Mouse (Mus musculus) erythroblast, embryonic 14.5 days (primary cell): ENCODE measurements around the gene Casc1. TPM values are rescaled to one million over a fixed set of nuclear protein-coding genes. Genes with fewer than 3 reads are reported as not detected.

Experiments
- H3K27me3 ChIP-seq: 2 replicates; pipeline ENCODE4 v1.6.1; 2012; ENCODE audit warnings: inconsistent platforms; ENCODE audit not compliant: control insufficient read depth
- H3K36me3 ChIP-seq: 2 replicates; pipeline ENCODE4 v1.6.1; 2012; ENCODE audit warnings: mild to moderate bottlenecking, inconsistent platforms; ENCODE audit not compliant: control insufficient read depth
- H3K4me1 ChIP-seq: 2 replicates; pipeline ENCODE4 v1.6.1; 2012; ENCODE audit warnings: inconsistent platforms; ENCODE audit not compliant: control insufficient read depth
- H3K4me3 ChIP-seq: replicated peaks from 2 replicates; pipeline ENCODE3; 2012; ENCODE audit warnings: moderate library complexity, mild to moderate bottlenecking, inconsistent platforms
- H3K9me3 ChIP-seq: 2 replicates; pipeline ENCODE4 v1.6.1; 2012; ENCODE audit warnings: low read length, inconsistent platforms, mixed read lengths; ENCODE audit not compliant: control insufficient read depth
- GATA1 ChIP-seq: IDR thresholded peaks from 2 replicates; pipeline ENCODE4 v1.6.1; 2012; ENCODE audit warnings: low read length, inconsistent platforms, mixed read lengths
- TAL1 ChIP-seq: IDR thresholded peaks from 3 replicates; pipeline ENCODE4 v1.6.1; 2012; ENCODE audit warnings: low read length, inconsistent platforms, mixed read lengths
- polyA plus RNA-seq: library from polyadenylated mRNA; stranded (reverse); fragments of >175 nt; gene quantifications from 2 replicates; pipeline ENCODE4 v1.2.3, GENCODE M21; 2012

Gene Casc1
- polyA plus RNA-seq, 1 experiment = not detected

DNA sequence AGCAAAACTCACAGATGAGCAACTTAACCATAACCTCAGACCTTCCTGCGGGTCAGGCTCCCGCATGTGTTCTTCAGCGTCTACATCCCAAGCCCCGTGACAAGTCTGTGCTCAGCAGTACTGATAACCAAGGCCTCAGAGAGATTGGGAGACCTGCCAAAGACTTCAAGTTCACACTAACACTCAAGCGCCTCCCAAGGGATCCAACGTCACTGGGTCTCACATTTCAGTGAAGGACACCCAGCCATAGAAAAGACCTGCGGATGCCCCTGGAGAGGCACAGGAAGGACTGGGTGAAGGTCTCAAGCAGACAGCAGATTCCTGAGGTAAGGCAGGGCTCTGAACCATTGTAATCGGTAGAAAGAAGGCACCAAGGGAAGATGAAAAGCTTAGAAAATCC lies 28.8 kb downstream of the Casc1 start:
- Histone ChIP-seq H3K4me1 (no peaks in the 10 kb centered on the region), H3K36me3 (no peaks in the 10 kb centered on the region), H3K9me3 (no peaks in the 10 kb centered on the region), H3K27me3 (no peaks in the 10 kb centered on the region), H3K4me3 (no peak overlapping the region)
- TF ChIP-seq TAL1 (no peak), GATA1 (no peak)

DNA sequence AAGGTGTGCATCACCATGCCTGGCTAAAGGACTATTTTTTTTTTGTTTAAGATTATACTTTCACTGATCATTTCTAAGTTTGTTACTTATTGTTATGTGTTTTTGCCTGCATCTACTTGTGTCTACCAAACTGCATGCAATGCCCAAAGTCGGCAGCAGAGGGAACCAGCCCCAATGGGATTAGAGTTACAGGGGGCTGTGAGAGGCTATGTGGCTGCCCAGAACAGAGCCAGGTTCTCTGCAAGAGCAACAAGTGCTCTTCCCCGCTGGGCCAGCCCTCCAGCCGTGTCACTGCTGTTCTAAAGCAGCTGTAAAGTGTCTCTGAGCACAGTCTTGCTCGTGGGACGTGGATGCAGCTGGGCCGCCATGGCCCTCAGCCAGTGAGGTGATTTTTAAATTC lies 31.1 kb downstream of the Casc1 start:
- no peaks in the 10 kb centered on the region; the same call in 1 of the 2 replicates for H3K36me3 ChIP-seq
- no peaks in the 10 kb centered on the region for H3K27me3 ChIP-seq
- no peak for TF ChIP-seq TAL1
- no peak for TF ChIP-seq GATA1
- H3K9me3 ChIP-seq = no peaks in the 10 kb centered on the region
- H3K4me3 ChIP-seq = no peak overlapping the region
- peaks cover 5% of the 10 kb centered on the region for H3K4me1 ChIP-seq

- H3K4me3 ChIP-seq = no peak overlapping the region
- peaks cover 5% of the 10 kb centered on the region for H3K4me1 ChIP-seq
- no peak for TF ChIP-seq GATA1
- TF ChIP-seq TAL1 = no peak
- peaks cover 5% of the 10 kb centered on the region for H3K36me3 ChIP-seq
- no peaks in the 10 kb centered on the region for H3K27me3 ChIP-seq
- no peaks in the 10 kb centered on the region for H3K9me3 ChIP-seq
Measured at GRCm38 (mm10) chr6:145176474-145176873, 34.3 kb downstream of the Casc1 start.

GRCm38 (mm10) chr6:145175571-145175981 lies 35.2 kb downstream of the Casc1 start:
- H3K4me3 ChIP-seq = no peak overlapping the region
- H3K9me3 ChIP-seq = no peaks in the 10 kb centered on the region
- peaks cover 5% of the 10 kb centered on the region for H3K4me1 ChIP-seq
- no peaks in the 10 kb centered on the region for H3K27me3 ChIP-seq
- H3K36me3 ChIP-seq = peaks cover 5% of the 10 kb centered on the region
- TF ChIP-seq TAL1 (no peak), GATA1 (no peak)

GRCm38 (mm10) chr6:145173781-145174191 lies 37.0 kb downstream of the Casc1 start:
- Histone ChIP-seq H3K36me3 (peaks cover 5% of the 10 kb centered on the region), H3K27me3 (no peaks in the 10 kb centered on the region), H3K4me1 (peaks cover 5% of the 10 kb centered on the region), H3K9me3 (no peaks in the 10 kb centered on the region), H3K4me3 (no peak overlapping the region)
- TF ChIP-seq TAL1 = no peak
- no peak for TF ChIP-seq GATA1

- TF ChIP-seq GATA1 (no peak), TAL1 (no peak)
- Histone ChIP-seq H3K4me3 (no peak overlapping the region), H3K9me3 (no peaks in the 10 kb centered on the region), H3K27me3 (no peaks in the 10 kb centered on the region), H3K36me3 (peaks cover 5% of the 10 kb centered on the region), H3K4me1 (peaks cover 5% of the 10 kb centered on the region)
Measured at GRCm38 (mm10) chr6:145171892-145172606, 38.8 kb downstream of the Casc1 start.

- no peaks in the 10 kb centered on the region for H3K4me1 ChIP-seq
- no peak overlapping the region for H3K4me3 ChIP-seq
- TF ChIP-seq TAL1 = no peak
- no peak for TF ChIP-seq GATA1
- H3K9me3 ChIP-seq = peaks cover 7% of the 10 kb centered on the region
- peaks cover 7% of the 10 kb centered on the region for H3K36me3 ChIP-seq
- no peaks in the 10 kb centered on the region for H3K27me3 ChIP-seq
Measured at GRCm38 (mm10) chr6:145160581-145160980, 50.2 kb downstream of the Casc1 start.

GRCm38 (mm10) chr6:145158619-145159018 lies 52.2 kb downstream of the Casc1 start:
- Histone ChIP-seq H3K9me3 (no peaks in the 10 kb centered on the region; the same call in 1 of the 2 replicates), H3K4me3 (no peak overlapping the region), H3K27me3 (no peaks in the 10 kb centered on the region), H3K4me1 (no peaks in the 10 kb centered on the region), H3K36me3 (peaks cover 3% of the 10 kb centered on the region)
- TF ChIP-seq GATA1 = no peak
- no peak for TF ChIP-seq TAL1

DNA sequence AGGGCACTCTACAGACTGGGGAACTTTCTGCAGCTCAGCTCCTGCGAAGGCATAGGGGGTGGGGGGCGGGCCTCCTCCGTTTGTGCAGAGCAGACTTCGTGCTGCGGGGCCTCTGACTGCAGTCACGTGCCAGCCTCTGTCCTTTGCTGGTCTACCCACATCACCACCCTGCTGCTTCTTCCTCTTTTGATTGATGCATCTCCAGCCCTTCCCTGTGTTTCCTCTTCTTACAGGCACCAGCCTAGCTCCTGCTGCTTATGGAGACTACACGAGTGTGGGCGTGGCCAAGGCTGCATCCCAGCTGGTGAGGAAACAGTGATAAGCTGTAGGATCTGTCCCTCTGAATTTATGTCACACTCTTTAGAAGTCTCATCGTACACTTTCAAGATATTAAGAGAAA lies 61.8 kb downstream of the Casc1 start:
- Histone ChIP-seq H3K4me3 (no peak overlapping the region), H3K36me3 (peaks cover 6% of the 10 kb centered on the region; the same call in 1 of the 2 replicates), H3K27me3 (no peaks in the 10 kb centered on the region), H3K9me3 (no peaks in the 10 kb centered on the region), H3K4me1 (no peaks in the 10 kb centered on the region; the same call in none of the 2 replicates)
- TF ChIP-seq GATA1 (no peak), TAL1 (no peak)

GRCm38 (mm10) chr6:145147716-145148115 lies 63.1 kb downstream of the Casc1 start:
- no peaks in the 10 kb centered on the region for H3K9me3 ChIP-seq
- no peak overlapping the region for H3K4me3 ChIP-seq
- no peak for TF ChIP-seq TAL1
- peaks cover 8% of the 10 kb centered on the region; the same call in 1 of the 2 replicates for H3K36me3 ChIP-seq
- no peaks in the 10 kb centered on the region for H3K27me3 ChIP-seq
- no peaks in the 10 kb centered on the region; the same call in none of the 2 replicates for H3K4me1 ChIP-seq
